Mouse (Mus musculus) activated CD4-positive, CD25-positive, alpha-beta regulatory T cell, adult 4 months (primary cell): ENCODE data around the gene Kcnb1. TPM values are rescaled to one million over a fixed set of nuclear protein-coding genes. Genes with fewer than 3 reads are reported as not detected.

ENCODE experiments used
- ATAC-seq: one replicate; pipeline ENCODE4 v1.8.0; 2017
- polyA plus RNA-seq, 2 experiments: library from polyadenylated mRNA; unstranded; fragments of 100-300 nt; shearing (Covaris generic); gene quantifications; one replicate each; pipeline ENCODE4 v1.2.1; 2017

Kcnb1 gene
- under 1 TPM; 0.61 to 0.96 TPM for polyA plus RNA-seq

- no peak for ATAC-seq
Observed at GRCm38 (mm10) chr2:167190076-167190399, at the start of gene Kcnb1. Gene Kcnb1 (minus strand): TSS chr2:167190155.

- no peak for ATAC-seq
Observed at GRCm38 (mm10) chr2:167239262-167239661, 49.3 kb upstream of the Kcnb1 start.

GRCm38 (mm10) chr2:167237224-167237623 lies 47.3 kb upstream of the Kcnb1 start:
- no peak for ATAC-seq

GRCm38 (mm10) chr2:167236174-167236573 lies 46.2 kb upstream of the Kcnb1 start:
- ATAC-seq = no peak

- no peak for ATAC-seq
Observed at GRCm38 (mm10) chr2:167235338-167236018, 45.5 kb upstream of the Kcnb1 start.

GRCm38 (mm10) chr2:167233771-167234170 lies 43.8 kb upstream of the Kcnb1 start:
- no peak for ATAC-seq

- no peak for ATAC-seq
Observed at GRCm38 (mm10) chr2:167233009-167233335, 43.0 kb upstream of the Kcnb1 start.

- no peak for ATAC-seq
Observed at GRCm38 (mm10) chr2:167232132-167233008, 42.4 kb upstream of the Kcnb1 start.

GRCm38 (mm10) chr2:167230554-167230953 lies 40.6 kb upstream of the Kcnb1 start:
- ATAC-seq = no peak

GRCm38 (mm10) chr2:167224937-167225336 lies 35.0 kb upstream of the Kcnb1 start:
- ATAC-seq = no peak

GRCm38 (mm10) chr2:167224194-167224593 lies 34.2 kb upstream of the Kcnb1 start:
- ATAC-seq = no peak

- no peak for ATAC-seq
Observed at GRCm38 (mm10) chr2:167222152-167222551, 32.2 kb upstream of the Kcnb1 start.

- ATAC-seq = no peak
Observed at GRCm38 (mm10) chr2:167221159-167221845, 31.3 kb upstream of the Kcnb1 start.

- ATAC-seq = no peak
Observed at GRCm38 (mm10) chr2:167220736-167221135, 30.8 kb upstream of the Kcnb1 start.

GRCm38 (mm10) chr2:167219154-167219775 lies 29.3 kb upstream of the Kcnb1 start:
- no peak for ATAC-seq

- ATAC-seq = no peak
Observed at GRCm38 (mm10) chr2:167213666-167214065, 23.7 kb upstream of the Kcnb1 start.

- ATAC-seq = no peak
Observed at GRCm38 (mm10) chr2:167213076-167213475, 23.1 kb upstream of the Kcnb1 start.

- ATAC-seq = no peak
Observed at GRCm38 (mm10) chr2:167212551-167212950, 22.6 kb upstream of the Kcnb1 start.

GRCm38 (mm10) chr2:167212089-167212488 lies 22.1 kb upstream of the Kcnb1 start:
- no peak for ATAC-seq

GRCm38 (mm10) chr2:167209900-167210299 lies 19.9 kb upstream of the Kcnb1 start:
- no peak for ATAC-seq

- no peak for ATAC-seq
Observed at GRCm38 (mm10) chr2:167208984-167209383, 19.0 kb upstream of the Kcnb1 start.

GRCm38 (mm10) chr2:167205918-167206629 lies 16.1 kb upstream of the Kcnb1 start:
- ATAC-seq = no peak
